Mouse (Mus musculus) liver, embryonic 13.5 days (tissue): ENCODE data around the gene Ptprr. TPM values are rescaled to one million over a fixed set of nuclear protein-coding genes. Genes with fewer than 3 reads are reported as not detected.

Experiments
- ATAC-seq: fragments of 200-750 bp; cut with Nextera tagmentation; 2 replicates; pipeline ENCODE4 v1.8.0; 2017; ENCODE audit warnings: low read depth, mild to moderate bottlenecking, moderate number of reproducible peaks, moderate library complexity
- DNase-seq: peaks from one replicate; pipeline ENCODE4 v3.0.0; 2022
- H3K27ac ChIP-seq: fragments of 300-500 bp; sonication (generic); 2 replicates; pipeline ENCODE4 v1.5.1; 2015; ENCODE audit warnings: moderate library complexity, mild to moderate bottlenecking, inconsistent platforms
- H3K27me3 ChIP-seq: fragments of 300-500 bp; sonication (generic); 2 replicates; pipeline ENCODE4 v1.6.1; 2015; ENCODE audit warnings: mild to moderate bottlenecking, inconsistent platforms
- H3K36me3 ChIP-seq: fragments of 300-500 bp; sonication (generic); 2 replicates; pipeline ENCODE4 v1.6.1; 2015; ENCODE audit warnings: mild to moderate bottlenecking, inconsistent platforms
- H3K4me1 ChIP-seq: fragments of 300-500 bp; sonication (generic); replicated peaks from 2 replicates; pipeline ENCODE4 v1.6.1; 2015; ENCODE audit warnings: inconsistent platforms
- H3K4me2 ChIP-seq: fragments of 300-500 bp; sonication (generic); 2 replicates; pipeline ENCODE4 v1.6.1; 2015; ENCODE audit warnings: inconsistent platforms, mild to moderate bottlenecking, moderate library complexity
- H3K4me3 ChIP-seq: fragments of 300-500 bp; sonication (generic); replicated peaks from 2 replicates; pipeline ENCODE4 v1.5.1; 2015; ENCODE audit warnings: mild to moderate bottlenecking, inconsistent platforms
- H3K9ac ChIP-seq: fragments of 300-500 bp; sonication (generic); 2 replicates; pipeline ENCODE4 v1.6.1; 2015; ENCODE audit warnings: mild to moderate bottlenecking, inconsistent platforms
- H3K9me3 ChIP-seq: fragments of 300-500 bp; sonication (generic); replicated peaks from 2 replicates; pipeline ENCODE4 v1.6.1; 2016; ENCODE audit warnings: inconsistent platforms
- WGBS: fragments of 180-500 bp; shearing (Covaris S2); methylation state at CpG from one replicate; pipeline ENCODE4 v1.1.7; 2015; ENCODE audit not compliant: insufficient replicate concordance; 5-methylcytosine and 5-hydroxymethylcytosine counted together
- polyA plus RNA-seq: library from polyadenylated mRNA; unstranded; fragments of >200 nt; fragmentation: Nextera tagmentation; extraction: Ambion mirVana; gene quantifications from 2 replicates; pipeline ENCODE4 v1.2.1, GENCODE M21; 2015

The Ptprr gene
- polyA plus RNA-seq, 1 experiment from 2014 or later, result 0.14 TPM

DNA sequence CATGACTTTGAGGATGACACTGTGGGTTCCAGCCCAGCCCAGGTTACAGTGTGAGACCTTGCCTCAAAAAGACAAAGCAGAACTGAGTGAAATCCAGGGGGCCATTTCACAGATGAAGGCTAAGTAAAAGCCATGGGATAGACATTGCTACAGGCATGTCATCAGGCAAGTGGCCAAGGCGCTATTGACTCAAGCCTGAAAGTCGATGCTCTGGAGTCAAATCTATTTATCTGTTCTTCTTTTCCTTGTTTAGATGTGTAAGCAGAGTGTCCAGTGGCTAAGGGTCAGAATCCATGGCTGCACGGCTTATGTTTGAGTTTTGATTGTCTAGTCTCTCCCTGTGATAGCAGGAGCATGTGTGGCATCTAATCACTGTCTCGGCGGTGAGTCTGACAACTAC, 60.6 kb downstream of the Ptprr start:
- no peak overlapping the region for H3K9ac ChIP-seq
- H3K4me2 ChIP-seq, result no peak overlapping the region
- H3K27ac ChIP-seq, result no peak overlapping the region
- DNase-seq, result no peak
- no peak for ATAC-seq
- H3K9me3 ChIP-seq, result no peaks in the 10 kb centered on the region
- no peaks in the 10 kb centered on the region for H3K27me3 ChIP-seq
- 68% methylated on average over 5 of the region's 5 CpGs for WGBS
- H3K36me3 ChIP-seq, result no peaks in the 10 kb centered on the region
- no peak overlapping the region for H3K4me3 ChIP-seq
- H3K4me1 ChIP-seq, result no peaks in the 10 kb centered on the region

DNA sequence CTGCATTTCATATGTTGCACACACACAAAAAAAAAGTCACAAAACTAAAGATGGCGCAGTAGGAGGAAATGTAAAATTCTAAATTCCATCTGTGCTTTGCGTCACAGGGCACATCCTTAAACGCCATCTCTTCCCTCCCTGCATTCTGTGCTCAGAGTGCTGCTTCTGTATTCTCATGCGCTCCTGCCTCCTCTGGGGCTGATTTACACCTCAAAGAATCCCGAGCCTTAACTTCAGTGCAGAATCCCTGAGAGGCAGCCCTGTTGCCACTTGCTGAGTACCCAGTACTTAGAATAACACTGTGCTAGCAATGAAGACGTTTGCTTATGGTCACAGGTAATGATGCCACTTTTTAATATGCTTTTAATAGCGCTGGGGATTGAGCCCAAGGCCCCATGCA, 61.4 kb downstream of the Ptprr start:
- H3K27ac ChIP-seq, result no peak overlapping the region
- WGBS, result 35% methylated on average over 7 of the region's 7 CpGs
- ATAC-seq, result no peak

DNA sequence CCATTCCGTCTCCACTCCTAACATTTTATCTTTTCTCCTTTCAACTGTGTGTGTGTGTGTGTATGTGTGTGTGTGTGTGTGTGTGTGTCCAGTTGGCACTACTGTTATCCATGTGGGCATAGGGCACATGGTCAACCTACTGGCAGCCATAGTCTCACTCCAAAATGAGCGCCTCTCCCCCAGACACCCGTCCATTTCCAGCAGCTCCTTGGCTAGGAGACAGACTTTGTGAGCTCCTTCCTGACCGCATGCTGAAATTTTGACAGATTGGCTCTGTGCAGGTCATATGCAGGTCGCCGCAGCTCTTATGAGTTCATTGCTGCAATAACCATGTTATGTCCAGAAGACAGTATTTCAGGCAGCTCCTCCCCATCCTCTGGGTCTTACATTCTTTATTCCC, 62.8 kb downstream of the Ptprr start:
- ATAC-seq, result no peak
- Histone ChIP-seq H3K27me3 (no peaks in the 10 kb centered on the region), H3K9ac (no peak overlapping the region), H3K9me3 (no peaks in the 10 kb centered on the region), H3K36me3 (no peaks in the 10 kb centered on the region), H3K4me1 (no peaks in the 10 kb centered on the region), H3K27ac (no peak overlapping the region), H3K4me2 (no peak overlapping the region), H3K4me3 (no peak overlapping the region)
- WGBS, result 72% methylated on average over 6 of the region's 6 CpGs
- no peak for DNase-seq

More for the DNA sequence above, 61.4 kb downstream of the Ptprr start:
- H3K4me3 ChIP-seq, result no peak overlapping the region
- H3K9me3 ChIP-seq, result no peaks in the 10 kb centered on the region
- no peak for DNase-seq
- no peaks in the 10 kb centered on the region for H3K36me3 ChIP-seq
- no peak overlapping the region for H3K4me2 ChIP-seq
- H3K27me3 ChIP-seq, result no peaks in the 10 kb centered on the region
- H3K4me1 ChIP-seq, result no peaks in the 10 kb centered on the region
- H3K9ac ChIP-seq, result no peak overlapping the region

DNA sequence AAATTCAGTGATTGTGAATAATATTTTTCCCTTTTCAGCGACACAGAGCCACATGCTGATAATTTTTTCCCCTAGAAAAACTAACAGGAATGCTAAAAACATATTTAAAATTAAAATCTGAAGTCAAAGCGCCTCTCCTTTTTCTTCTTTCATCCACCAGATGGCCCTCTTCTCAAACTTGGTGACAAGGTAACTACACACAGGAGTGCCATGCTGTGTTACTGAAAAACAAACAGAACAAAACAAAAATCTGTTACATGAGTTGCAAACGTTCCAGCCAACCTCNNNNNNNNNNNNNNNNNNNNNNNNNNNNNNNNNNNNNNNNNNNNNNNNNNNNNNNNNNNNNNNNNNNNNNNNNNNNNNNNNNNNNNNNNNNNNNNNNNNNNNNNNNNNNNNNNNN, 66.0 kb downstream of the Ptprr start:
- Histone ChIP-seq H3K4me1 (no peaks in the 10 kb centered on the region), H3K4me3 (no peak overlapping the region), H3K4me2 (no peak overlapping the region), H3K36me3 (no peaks in the 10 kb centered on the region), H3K27me3 (no peaks in the 10 kb centered on the region), H3K9ac (no peak overlapping the region), H3K9me3 (no peaks in the 10 kb centered on the region), H3K27ac (no peak overlapping the region)
- WGBS, result 14% methylated on average over 3 of the region's 3 CpGs
- ATAC-seq (no peak), DNase-seq (no peak)

DNA sequence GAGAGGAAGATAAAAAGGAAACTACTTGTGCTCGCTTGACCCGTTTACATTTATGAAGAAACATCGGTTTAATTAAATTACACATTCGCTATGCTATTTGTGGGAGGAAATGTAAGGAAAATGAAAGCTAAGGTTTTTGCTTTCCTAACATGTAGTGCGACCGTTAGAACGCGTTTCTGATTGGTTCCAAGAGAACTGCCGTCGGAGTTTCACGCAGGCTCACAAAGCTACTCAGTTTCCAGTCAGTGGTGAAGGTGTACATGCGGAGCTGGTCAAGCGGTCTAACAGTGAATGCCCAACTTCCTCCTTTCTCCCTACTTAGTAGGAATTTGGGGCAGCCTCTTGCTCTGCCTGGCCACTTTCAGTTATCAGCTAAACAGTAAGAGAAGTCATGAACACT, 78.5 kb downstream of the Ptprr start:
- 70% methylated on average over 13 of the region's 13 CpGs for WGBS
- no peak for ATAC-seq
- H3K36me3 ChIP-seq, result no peaks in the 10 kb centered on the region

DNA sequence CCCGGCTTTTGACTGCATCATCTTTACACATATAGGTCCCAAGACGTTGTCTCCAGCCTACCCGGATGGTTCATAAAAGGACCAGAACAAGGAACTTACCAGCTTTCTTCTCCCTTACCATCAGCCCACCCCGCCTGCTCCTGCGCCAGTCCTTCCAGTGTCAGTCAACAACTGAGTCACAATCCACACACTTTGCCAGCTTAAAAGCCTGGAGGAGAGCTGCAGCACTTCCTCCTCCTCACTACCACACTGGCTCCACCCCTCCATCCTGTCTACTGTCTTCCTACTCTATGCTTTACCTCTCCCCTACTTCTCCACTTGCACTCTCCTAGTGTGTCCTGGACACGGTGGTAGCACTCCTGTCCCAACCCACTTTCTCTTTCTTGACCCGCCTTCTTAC, 80.5 kb downstream of the Ptprr start:
- ATAC-seq (no peak), DNase-seq (no peak)
- Histone ChIP-seq H3K27me3 (no peaks in the 10 kb centered on the region), H3K4me1 (no peaks in the 10 kb centered on the region), H3K9me3 (no peaks in the 10 kb centered on the region), H3K4me3 (no peak overlapping the region), H3K4me2 (no peak overlapping the region), H3K36me3 (no peaks in the 10 kb centered on the region), H3K9ac (no peak overlapping the region), H3K27ac (no peak overlapping the region)
- WGBS, result 58% methylated on average over 7 of the region's 7 CpGs

More for the DNA sequence above, 78.5 kb downstream of the Ptprr start:
- DNase-seq, result no peak
- no peaks in the 10 kb centered on the region for H3K9me3 ChIP-seq
- H3K27ac ChIP-seq, result no peak overlapping the region
- no peaks in the 10 kb centered on the region for H3K27me3 ChIP-seq
- H3K4me1 ChIP-seq, result no peaks in the 10 kb centered on the region
- no peak overlapping the region for H3K4me3 ChIP-seq
- H3K4me2 ChIP-seq, result no peak overlapping the region
- no peak overlapping the region for H3K9ac ChIP-seq

DNA sequence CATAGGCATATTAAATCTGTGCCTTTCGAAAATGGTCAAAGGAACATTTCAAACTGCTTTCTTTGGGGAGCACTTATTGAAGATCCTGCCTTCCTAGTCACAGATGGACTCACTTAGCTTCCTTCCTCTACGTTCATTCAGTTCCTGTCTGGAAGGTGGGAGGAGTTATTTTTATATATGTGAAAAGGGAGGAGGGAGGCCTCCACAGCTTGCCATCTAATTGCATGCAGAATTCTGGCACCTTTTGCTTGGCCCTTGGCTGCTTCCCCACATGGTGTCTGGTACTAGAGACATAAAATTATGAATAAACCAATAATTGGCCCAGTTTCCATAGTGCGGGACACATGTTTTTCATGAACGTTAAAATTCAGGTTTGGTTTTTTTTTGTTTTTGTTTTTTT, 90.2 kb downstream of the Ptprr start:
- DNase-seq, result no peak
- H3K4me3 ChIP-seq, result no peak overlapping the region
- no peak overlapping the region for H3K27ac ChIP-seq
- no peak overlapping the region for H3K4me2 ChIP-seq
- WGBS, result 51% methylated on average over 4 of the region's 4 CpGs
- H3K4me1 ChIP-seq, result no peaks in the 10 kb centered on the region
- H3K9ac ChIP-seq, result no peak overlapping the region
- ATAC-seq, result no peak
- no peaks in the 10 kb centered on the region for H3K27me3 ChIP-seq
- no peaks in the 10 kb centered on the region for H3K9me3 ChIP-seq
- H3K36me3 ChIP-seq, result no peaks in the 10 kb centered on the region

DNA sequence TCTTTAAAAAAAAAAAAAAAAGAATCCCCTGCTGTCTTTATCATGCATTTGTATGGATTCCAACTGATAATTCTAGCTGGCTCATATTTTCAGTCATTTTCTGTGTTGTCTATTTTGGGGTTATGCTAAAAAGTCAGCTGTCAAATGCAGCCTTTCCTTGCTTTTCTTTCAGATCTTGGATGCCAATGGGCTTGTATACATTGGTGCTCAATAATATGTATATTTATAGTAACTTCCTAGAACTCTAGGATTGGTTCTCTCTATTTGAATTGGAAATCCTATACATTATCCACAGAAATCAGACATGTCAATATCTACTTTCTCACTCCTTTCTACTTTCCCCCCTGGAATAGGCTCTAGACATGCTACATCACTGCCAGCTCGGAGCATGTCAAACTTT, 90.7 kb downstream of the Ptprr start:
- H3K4me1 ChIP-seq, result no peaks in the 10 kb centered on the region
- no peaks in the 10 kb centered on the region for H3K36me3 ChIP-seq
- no peak overlapping the region for H3K4me2 ChIP-seq
- WGBS, result 47% methylated on average over 1 of the region's 1 CpGs
- H3K27ac ChIP-seq, result no peak overlapping the region
- DNase-seq (no peak), ATAC-seq (no peak)
- H3K9me3 ChIP-seq, result 0 out of 2 replicates have a peak, but pooled peaks cover 2% of the 10 kb centered on the region
- H3K9ac ChIP-seq, result no peak overlapping the region
- H3K27me3 ChIP-seq, result no peaks in the 10 kb centered on the region
- H3K4me3 ChIP-seq, result no peak overlapping the region

DNA sequence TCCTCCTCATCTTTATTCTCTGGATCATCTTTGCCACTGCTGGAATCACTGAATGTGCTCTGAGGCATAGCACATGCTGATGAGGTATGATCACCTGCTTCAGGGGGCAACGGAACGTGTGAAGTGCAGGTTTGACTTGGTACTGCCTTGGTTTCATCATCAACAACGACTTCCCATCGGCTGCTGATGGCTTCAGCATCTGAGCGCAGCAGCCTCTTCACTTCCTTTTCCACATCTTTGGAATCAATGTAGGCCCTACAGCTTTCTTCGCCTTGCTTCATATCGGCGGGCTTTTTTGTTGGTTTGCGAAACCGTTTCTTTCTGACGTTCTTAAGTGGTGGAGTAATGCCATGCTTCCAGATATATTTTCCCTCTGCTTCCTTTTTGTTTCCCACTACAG, 94.9 kb downstream of the Ptprr start:
- no peak for ATAC-seq
- H3K27me3 ChIP-seq, result no peaks in the 10 kb centered on the region
- 81% methylated on average over 11 of the region's 11 CpGs for WGBS

DNA sequence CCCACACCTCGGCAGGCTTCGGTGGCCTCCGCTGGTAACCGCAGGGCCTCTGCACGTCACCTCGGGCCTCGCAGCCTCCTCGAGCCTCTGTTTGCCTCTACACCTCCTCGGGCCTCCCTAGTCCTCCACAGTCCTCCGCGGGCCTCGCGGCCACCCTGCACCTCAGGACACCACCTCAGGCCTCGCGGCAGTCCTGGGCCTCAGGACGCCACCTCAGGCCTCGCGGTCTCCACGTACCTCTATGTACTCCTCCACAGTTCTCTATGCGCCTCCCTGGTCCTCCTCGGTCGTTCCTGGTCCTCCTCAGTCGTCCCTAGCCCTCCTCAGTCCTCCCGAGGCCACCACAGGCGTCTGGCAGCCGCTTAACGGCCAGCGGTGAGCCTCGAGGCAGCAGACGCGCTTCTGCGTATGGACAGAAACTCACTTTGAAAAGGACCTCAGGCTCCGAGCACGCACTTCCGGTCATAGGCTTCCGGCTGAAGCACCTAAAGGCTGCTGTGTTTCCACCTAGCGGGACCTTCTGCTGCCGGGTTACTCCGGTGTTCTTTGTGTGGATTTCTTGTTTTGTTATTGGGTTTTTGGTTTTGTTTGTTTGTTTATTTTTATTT, 96.0 kb downstream of the Ptprr start, which contains the start of gene 4933416C03Rik:
Gene 4933416C03Rik (minus strand): TSS at position 51 of the 608 bp plus-strand sequence.
- Histone ChIP-seq H3K9ac (no peak within 1 kb of the TSS), H3K27ac (no peak within 1 kb of the TSS), H3K36me3 (no peaks in the 10 kb centered on the region), H3K4me2 (no peak within 1 kb of the TSS), H3K9me3 (0 out of 2 replicates have a peak, but pooled peaks cover 5% of the 10 kb centered on the region), H3K4me1 (no peaks in the 10 kb centered on the region), H3K27me3 (no peaks in the 10 kb centered on the region), H3K4me3 (no peak within 1 kb of the TSS)
- DNase-seq (no peak), ATAC-seq (no peak)
- WGBS, result 89% methylated on average over 39 of the region's 39 CpGs

More for the DNA sequence above, 94.9 kb downstream of the Ptprr start:
- no peak overlapping the region for H3K4me3 ChIP-seq
- no peak overlapping the region for H3K27ac ChIP-seq
- H3K9ac ChIP-seq, result no peak overlapping the region
- no peak for DNase-seq
- H3K4me2 ChIP-seq, result no peak overlapping the region
- H3K4me1 ChIP-seq, result no peaks in the 10 kb centered on the region
- H3K36me3 ChIP-seq, result no peaks in the 10 kb centered on the region
- H3K9me3 ChIP-seq, result 0 out of 2 replicates have a peak, but pooled peaks cover 5% of the 10 kb centered on the region

DNA sequence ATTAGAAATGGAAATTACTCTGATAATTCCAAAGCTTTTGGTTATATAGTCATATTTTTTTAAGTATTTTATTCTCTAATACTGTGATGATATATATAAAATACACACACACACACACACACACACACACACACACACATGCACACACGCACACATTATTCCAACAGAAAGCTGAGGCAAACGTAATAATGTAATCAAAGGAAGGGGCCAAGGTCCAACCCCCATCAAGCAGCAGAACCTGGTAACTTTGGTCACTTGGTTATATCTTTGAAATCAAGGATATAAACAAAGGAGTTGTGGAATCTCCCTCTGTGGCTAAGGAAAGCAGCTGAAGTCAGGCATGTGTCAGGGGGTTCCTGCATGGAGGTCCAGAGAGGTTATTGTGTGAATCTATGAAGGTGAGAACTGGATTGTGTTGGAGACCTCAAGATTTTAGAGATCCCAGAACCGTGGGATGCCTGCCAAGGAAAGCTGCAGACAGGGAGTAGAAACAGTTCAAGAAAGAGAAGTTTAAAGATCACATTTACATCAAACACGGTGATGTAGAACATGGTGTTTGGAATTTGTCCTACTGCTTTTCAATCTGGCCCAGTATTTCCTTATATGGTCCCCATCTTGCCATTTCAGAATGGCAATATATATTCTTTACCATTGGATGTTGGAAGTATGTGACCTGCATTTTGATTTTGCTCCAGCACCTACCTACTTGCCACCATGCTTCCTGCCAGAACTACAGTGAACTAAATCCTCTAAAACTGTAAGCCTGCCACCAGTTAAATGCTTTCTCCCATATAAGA, 98.1 kb downstream of the Ptprr start:
- no peaks in the 10 kb centered on the region for H3K27me3 ChIP-seq
- no peak overlapping the region for H3K4me2 ChIP-seq
- H3K36me3 ChIP-seq, result no peaks in the 10 kb centered on the region
- DNase-seq (no peak), ATAC-seq (no peak)
- no peak overlapping the region for H3K27ac ChIP-seq
- WGBS, result 51% methylated on average over 4 of the region's 4 CpGs
- no peak overlapping the region for H3K4me3 ChIP-seq
- no peaks in the 10 kb centered on the region for H3K4me1 ChIP-seq
- H3K9me3 ChIP-seq, result 0 out of 2 replicates have a peak, but pooled peaks cover 5% of the 10 kb centered on the region
- no peak overlapping the region for H3K9ac ChIP-seq

DNA sequence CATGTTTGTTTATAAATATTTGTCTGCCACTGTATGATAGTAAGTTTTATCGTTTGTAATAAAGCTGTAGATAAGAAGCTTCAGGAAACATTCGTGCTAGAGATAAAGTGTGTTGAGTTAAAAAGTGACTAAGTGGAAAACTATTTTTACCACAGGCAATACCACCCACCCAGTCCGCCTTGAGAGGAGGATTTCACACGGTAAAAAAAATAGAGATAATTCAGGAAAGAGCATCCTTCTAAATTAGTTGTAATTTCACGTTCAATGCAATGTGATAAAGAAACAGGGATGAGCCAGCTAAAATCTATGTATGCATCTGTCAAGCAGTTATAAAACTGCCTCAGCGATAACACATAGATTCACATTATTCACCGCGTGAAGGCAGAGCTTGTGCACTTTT, 99.0 kb downstream of the Ptprr start:
- H3K36me3 ChIP-seq, result no peaks in the 10 kb centered on the region
- DNase-seq (no peak), ATAC-seq (no peak)
- H3K4me2 ChIP-seq, result no peak overlapping the region
- no peak overlapping the region for H3K4me3 ChIP-seq
- no peak overlapping the region for H3K9ac ChIP-seq
- H3K27me3 ChIP-seq, result no peaks in the 10 kb centered on the region
- H3K4me1 ChIP-seq, result no peaks in the 10 kb centered on the region
- H3K9me3 ChIP-seq, result 0 out of 2 replicates have a peak, but pooled peaks cover 5% of the 10 kb centered on the region
- H3K27ac ChIP-seq, result no peak overlapping the region
- 36% methylated on average over 8 of the region's 8 CpGs for WGBS
